Mouse (Mus musculus): ENCODE measurements around the gene Prl7a1.

The Prl7a1 gene

DNA sequence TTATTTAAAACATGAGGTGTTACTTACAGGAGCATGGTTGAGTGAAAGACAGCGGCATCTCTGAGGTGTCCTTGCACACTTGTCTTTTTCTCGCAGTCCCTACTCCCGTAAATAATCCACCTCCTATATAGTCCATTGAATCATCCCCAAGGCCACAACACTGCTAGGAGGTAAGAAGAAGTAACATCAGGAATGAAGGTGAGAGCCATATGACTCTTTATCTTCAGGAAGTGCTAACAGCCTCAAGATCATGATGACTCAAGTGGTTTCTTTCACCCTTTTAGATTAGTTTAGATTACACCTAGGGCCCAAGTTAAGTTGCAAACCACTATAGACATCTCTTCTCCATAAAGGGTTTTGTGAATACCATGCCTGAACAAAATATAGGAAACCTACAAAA is at the start of gene Prl7a1:
Prl7a1 (minus strand) TSS at position 101 of the 400 bp plus-strand sequence.
- no peak for DNase-seq (ENCODE audit: low read depth, low spot score)

DNA sequence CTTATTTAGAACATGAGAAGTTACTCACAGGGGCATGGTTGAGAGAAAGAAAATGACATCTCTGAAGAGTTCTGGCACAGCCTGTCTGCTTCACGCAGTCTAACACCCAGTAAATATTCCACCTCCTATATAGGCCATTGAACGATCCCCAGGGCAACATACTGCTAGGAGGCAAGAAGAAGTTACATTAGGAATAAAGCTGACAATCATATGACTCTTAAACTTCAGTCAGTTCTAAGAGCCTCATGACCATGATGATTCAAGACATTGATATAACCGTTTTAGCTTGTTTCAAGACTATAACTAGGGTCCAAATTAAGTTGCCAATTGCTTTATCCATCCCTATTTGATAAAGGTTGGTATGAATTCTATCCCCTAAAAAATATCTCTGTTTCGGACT is 25.6 kb upstream of the Prl7a1 start, which contains the start of gene Prl7a2:
Prl7a2 (minus strand) TSS at position 101 of the 400 bp plus-strand sequence.
- DNase-seq (ENCODE audit: low read depth, low spot score), result no peak

DNA sequence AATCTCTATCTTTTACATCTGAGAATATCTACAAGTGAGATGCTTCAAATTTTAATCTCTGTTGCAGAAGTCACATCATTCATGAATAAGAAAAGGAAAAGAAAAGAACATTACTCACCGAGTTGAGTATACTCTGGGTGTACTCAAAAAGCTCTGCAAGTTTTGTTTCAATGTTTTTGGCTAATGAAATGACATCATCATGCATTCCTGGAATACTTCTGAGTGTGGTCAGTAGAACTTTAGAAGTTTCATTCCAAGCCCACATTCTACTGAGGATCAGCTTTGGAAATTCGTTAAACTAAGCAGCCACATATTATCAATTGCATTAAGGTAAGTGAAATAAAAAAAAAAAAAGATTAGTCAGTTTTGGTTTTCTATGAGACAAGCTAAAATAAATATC is 18.5 kb upstream of the Prl7a1 start:
- no peak for DNase-seq (ENCODE audit: low read depth, low spot score)

DNA sequence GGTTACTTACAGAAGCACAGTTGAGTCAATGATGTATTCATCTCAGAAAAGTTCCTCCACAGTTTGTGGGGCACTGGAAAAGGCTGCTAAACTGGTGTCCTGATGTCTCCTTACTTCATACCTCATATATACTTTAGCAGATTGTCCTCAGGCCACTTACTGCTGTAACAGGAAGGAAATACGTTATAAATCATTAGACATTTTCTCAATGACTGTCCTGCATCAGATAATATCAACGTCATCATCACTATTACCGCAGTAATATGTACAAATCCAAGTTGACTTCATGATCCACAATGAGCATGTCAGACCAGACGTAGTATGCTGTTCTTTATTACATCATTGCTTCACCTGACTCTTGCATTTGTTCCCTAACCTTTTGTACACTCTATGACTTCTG is 31.8 kb downstream of the Prl7a1 start, which contains the start of gene Prl7b1:
Prl7b1 (minus strand) TSS at position 101 of the 400 bp plus-strand sequence.
- DNase-seq (ENCODE audit: low read depth, low spot score), result no peak

Data from brain, embryonic 18.5 days (tissue).